Mouse (Mus musculus) spleen, adult 2 months (tissue): ENCODE measurements around the gene Myl7.

ENCODE experiments used
- CTCF ChIP-seq: fragments of 200-500 bp; IDR thresholded peaks from 2 replicates; pipeline ENCODE4 v1.5.1; 2011; ENCODE audit warnings: mild to moderate bottlenecking, inconsistent platforms; ENCODE audit not compliant: insufficient read depth, insufficient read length, insufficient replicate concordance; ENCODE audit errors: extremely low read depth
- POLR2A ChIP-seq: fragments of 200-500 bp; IDR thresholded peaks from 2 replicates; pipeline ENCODE4 v1.6.1; 2011; ENCODE audit warnings: low read depth, low read length, inconsistent platforms

- no peak for TF ChIP-seq CTCF
- TF ChIP-seq POLR2A = no peak
Measured at GRCm38 (mm10) chr11:5947796-5948195, 49.2 kb upstream of the Myl7 start.
